Mouse (Mus musculus) urinary bladder, postnatal 14 days (tissue): ENCODE results near the gene Gm27021.

Source experiments
- DNase-seq: peaks from one replicate; pipeline ENCODE4 v3.0.0; 2021; ENCODE audit warnings: low spot score

Gene Gm27021

GRCm38 (mm10) chr8:120565151-120565711 lies 102.6 kb downstream of the Gm27021 start:
- no peak for DNase-seq

GRCm38 (mm10) chr8:120563851-120564837 lies 103.7 kb downstream of the Gm27021 start:
- DNase-seq, result peak; percentile 85

GRCm38 (mm10) chr8:120563348-120563724 lies 104.5 kb downstream of the Gm27021 start:
- DNase-seq, result no peak

GRCm38 (mm10) chr8:120562680-120563347 lies 105.1 kb downstream of the Gm27021 start:
- DNase-seq, result no peak

- DNase-seq, result no peak
Measured at GRCm38 (mm10) chr8:120561539-120562435, 106.1 kb downstream of the Gm27021 start.

- DNase-seq, result no peak
Measured at GRCm38 (mm10) chr8:120560535-120560934, 107.3 kb downstream of the Gm27021 start.

- DNase-seq, result no peak
Measured at GRCm38 (mm10) chr8:120559654-120560053, 108.2 kb downstream of the Gm27021 start.
